Mouse (Mus musculus) embryonic facial prominence, embryonic 10.5 days (tissue): Measurements from ENCODE around the gene Gzmm. TPM values are rescaled to one million over a fixed set of nuclear protein-coding genes. Genes with fewer than 3 reads are reported as not detected.
A peak's percentile ranks its signal among the peaks of the same experiment; 100 is the strongest.
"Not testable (repeated sequence)": the region's sequence is repeated elsewhere in the genome, so short reads cannot be mapped to it uniquely, and the experiment has no call there.

Source experiments
- DNase-seq: peaks from one replicate; pipeline ENCODE4 v3.0.0-alpha.2; 2017; ENCODE audit warnings: low spot score
- H3K27ac ChIP-seq: fragments of 300-500 bp; sonication (generic); replicated peaks from 2 replicates; pipeline ENCODE4 v1.5.1; 2016; ENCODE audit warnings: mild to moderate bottlenecking
- H3K27me3 ChIP-seq: fragments of 300-500 bp; sonication (generic); replicated peaks from 2 replicates; pipeline ENCODE4 v1.6.1; 2016; ENCODE audit warnings: low read depth, mild to moderate bottlenecking; ENCODE audit not compliant: poor library complexity, severe bottlenecking
- H3K36me3 ChIP-seq: fragments of 300-500 bp; sonication (generic); replicated peaks from 2 replicates; pipeline ENCODE4 v1.6.1; 2016; ENCODE audit warnings: mild to moderate bottlenecking, moderate library complexity
- H3K4me1 ChIP-seq: fragments of 300-500 bp; sonication (generic); 2 replicates; pipeline ENCODE4 v1.6.1; 2016
- H3K4me3 ChIP-seq: fragments of 300-500 bp; sonication (generic); 2 replicates; pipeline ENCODE4 v1.5.1; 2016; ENCODE audit warnings: mild to moderate bottlenecking, moderate library complexity
- H3K9me3 ChIP-seq: fragments of 300-500 bp; sonication (generic); 2 replicates; pipeline ENCODE4 v1.6.1; 2016; ENCODE audit warnings: mild to moderate bottlenecking
- WGBS: fragments of 180-500 bp; shearing (Covaris S2); methylation state at CpG from one replicate; pipeline ENCODE4 v1.1.7; 2016; 5-methylcytosine and 5-hydroxymethylcytosine counted together
- polyA plus RNA-seq: library from polyadenylated mRNA; unstranded; fragments of >200 nt; fragmentation: Nextera tagmentation; extraction: Ambion mirVana; gene quantifications from 2 replicates; pipeline ENCODE4 v1.2.1, GENCODE M21; 2016

Gzmm gene
- polyA plus RNA-seq, 1 experiment from 2014 or later, result 1.5 TPM

DNA sequence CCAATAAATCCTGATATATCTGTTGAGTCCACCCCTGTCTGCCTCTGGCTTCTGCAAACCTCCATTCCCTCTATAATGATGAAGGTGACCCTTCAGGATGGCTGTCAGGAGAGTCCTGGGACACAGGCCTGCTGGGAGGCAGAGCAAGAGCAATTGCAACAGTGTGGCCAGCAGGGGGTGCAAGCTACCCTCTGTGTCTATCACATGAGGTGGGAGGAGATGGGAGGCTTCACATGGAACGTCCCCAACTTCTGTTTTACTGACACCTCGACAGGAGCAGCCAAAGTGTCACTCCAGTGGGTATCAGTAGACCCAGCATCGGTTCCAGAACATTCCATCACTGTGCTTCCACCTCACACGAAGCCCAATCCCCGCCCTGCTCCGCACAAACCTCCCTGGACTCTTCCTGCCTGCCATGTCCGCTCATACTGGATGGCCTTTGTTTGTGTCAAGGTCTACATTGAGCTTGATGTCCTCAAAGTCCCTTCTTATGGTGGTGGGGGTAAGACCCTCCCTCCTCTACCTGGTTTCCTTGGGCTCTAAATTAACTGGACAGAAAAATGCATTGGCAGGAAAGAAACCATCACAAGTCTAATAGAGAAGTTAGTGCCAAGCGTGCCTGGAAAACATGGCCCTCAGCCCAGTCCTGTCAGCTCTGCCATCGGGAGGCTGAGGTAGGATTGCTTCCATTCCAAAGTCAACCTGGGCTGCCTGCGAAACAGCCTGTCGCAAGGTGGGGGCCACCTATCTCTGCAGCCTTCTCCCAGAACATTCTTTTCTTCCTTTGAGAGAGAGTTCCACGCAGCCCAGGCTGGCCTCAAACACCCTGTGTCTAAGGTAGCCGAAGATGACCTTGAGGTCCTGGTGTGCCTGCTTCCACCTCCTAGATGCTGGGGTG is 6.7 kb downstream of the Gzmm start:
- DNase-seq, result peak; percentile 82
- WGBS, result 62% methylated on average over 13 of the region's 13 CpGs
- H3K27me3 ChIP-seq, result no peaks in the 10 kb centered on the region
- H3K36me3 ChIP-seq, result peaks cover 6% of the 10 kb centered on the region
- 0 out of 2 replicates have a peak overlapping the region, but pooled peaks have one; percentile 9 for H3K4me3 ChIP-seq
- peaks cover 4% of the 10 kb centered on the region; the same call in 1 of the 2 replicates for H3K9me3 ChIP-seq
- peaks cover 17% of the 10 kb centered on the region for H3K4me1 ChIP-seq
- H3K27ac ChIP-seq, result peak overlapping the region; percentile 73

DNA sequence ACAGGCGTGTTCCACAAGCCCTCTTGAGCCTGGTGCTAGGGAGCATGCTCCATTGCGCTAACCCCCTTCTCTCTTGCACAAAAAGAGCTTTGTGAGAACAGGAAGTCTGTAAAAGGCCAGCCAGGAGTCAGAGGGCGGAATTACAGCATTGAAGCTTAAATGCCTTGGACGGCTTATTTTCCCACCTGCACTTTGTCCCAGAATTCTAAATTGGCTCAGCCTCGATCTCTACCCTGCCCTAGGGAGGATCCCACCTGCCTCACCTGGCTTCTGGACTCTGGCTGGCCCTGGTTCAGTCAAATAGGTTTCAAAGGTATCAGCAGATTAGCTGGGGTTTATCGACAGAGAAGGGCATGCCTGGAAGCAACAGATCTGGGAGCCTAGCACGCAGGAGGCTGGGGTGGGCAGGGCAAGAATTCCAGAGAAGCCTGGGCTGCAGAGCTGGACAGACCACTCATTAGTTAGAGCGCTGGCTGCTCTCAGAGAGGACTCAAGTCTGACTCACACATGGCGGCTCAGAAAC is 7.4 kb downstream of the Gzmm start:
- Histone ChIP-seq H3K36me3 (peaks cover 6% of the 10 kb centered on the region), H3K27me3 (no peaks in the 10 kb centered on the region), H3K27ac (peak overlapping the region; percentile 73), H3K4me3 (peak overlapping the region; percentile 9; the same call in 1 of the 2 replicates), H3K9me3 (peaks cover 4% of the 10 kb centered on the region; the same call in 1 of the 2 replicates), H3K4me1 (peaks cover 24% of the 10 kb centered on the region)
- WGBS, result 35% methylated on average over 9 of the region's 9 CpGs
- DNase-seq, result peak; percentile 44

DNA sequence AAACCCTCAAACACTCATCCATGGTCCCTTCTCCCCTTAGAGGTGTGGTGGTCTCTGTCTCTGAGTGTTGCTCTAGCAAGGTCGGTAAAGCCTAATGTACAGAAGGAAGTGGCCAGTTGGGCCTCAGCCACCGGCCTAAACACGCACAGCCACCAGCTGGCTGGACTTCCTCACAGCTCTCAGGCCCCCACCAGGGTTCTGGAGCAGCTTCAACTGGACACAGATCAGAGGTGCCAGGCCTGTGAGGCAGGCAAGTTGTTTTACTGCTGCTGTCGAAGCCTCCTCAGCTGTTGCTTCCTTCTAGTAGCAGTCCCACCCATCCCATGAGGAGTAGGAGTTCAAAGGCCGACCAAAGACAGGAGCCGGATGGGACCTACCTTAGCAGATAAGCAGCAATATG is 9.1 kb downstream of the Gzmm start:
- DNase-seq, result no peak
- H3K36me3 ChIP-seq, result no peaks in the 10 kb centered on the region
- H3K27me3 ChIP-seq, result no peaks in the 10 kb centered on the region
- H3K4me1 ChIP-seq, result peaks cover 33% of the 10 kb centered on the region
- 81% methylated on average over 6 of the region's 6 CpGs for WGBS
- no peaks in the 10 kb centered on the region for H3K9me3 ChIP-seq
- H3K4me3 ChIP-seq, result no peak overlapping the region
- no peak overlapping the region for H3K27ac ChIP-seq

DNA sequence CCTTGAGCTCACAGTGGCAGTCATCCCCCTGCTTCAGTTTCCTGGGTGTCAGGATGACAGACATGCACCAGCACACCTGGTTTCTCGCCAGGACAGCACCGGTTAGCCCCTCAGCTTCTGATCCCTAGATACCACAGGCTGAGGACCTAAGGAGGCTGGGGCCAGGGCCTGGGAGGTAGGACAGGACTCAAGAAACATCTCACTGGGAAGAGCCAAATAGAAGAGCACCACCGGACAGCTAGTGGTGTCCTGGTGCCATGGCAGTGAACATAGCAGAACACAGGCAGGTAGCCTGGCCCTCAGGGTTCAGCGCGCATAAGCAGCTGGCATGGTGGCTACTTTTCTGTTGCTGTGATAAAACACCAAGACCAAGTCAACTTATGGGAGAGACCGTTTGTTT is 9.6 kb downstream of the Gzmm start:
- DNase-seq, result no peak
- H3K27ac ChIP-seq, result no peak overlapping the region
- 93% methylated on average over 6 of the region's 6 CpGs for WGBS

DNA sequence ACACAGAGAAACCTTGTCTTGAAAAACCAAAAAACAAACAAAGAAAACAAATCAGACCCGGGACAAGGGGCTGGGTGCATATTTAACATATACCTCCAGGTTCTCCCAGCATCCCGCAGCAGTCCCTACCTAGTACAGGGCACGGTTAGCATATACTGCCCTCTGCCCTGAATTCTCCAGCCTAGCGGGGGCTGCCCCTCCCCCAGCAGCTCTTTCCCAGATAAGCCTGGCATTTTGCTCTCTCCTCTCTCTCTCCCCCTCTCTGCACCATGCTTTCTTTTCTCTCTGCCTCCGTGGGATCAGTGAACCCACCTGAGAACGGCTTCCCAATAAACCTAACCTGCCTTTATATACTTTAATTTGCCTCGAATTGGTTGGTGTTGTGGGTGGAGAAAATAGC is 11.9 kb downstream of the Gzmm start:
- H3K27ac ChIP-seq, result peak overlapping the region; percentile 66; the same call in 1 of the 2 replicates
- 50% methylated on average over 7 of the region's 7 CpGs for WGBS
- H3K9me3 ChIP-seq, result no peaks in the 10 kb centered on the region
- H3K27me3 ChIP-seq, result no peaks in the 10 kb centered on the region
- no peak for DNase-seq
- no peak overlapping the region for H3K4me3 ChIP-seq
- peaks cover 34% of the 10 kb centered on the region for H3K4me1 ChIP-seq
- peaks cover 1% of the 10 kb centered on the region; the same call in 1 of the 2 replicates for H3K36me3 ChIP-seq

More for the DNA sequence above, 9.6 kb downstream of the Gzmm start:
- no peaks in the 10 kb centered on the region for H3K9me3 ChIP-seq
- no peak overlapping the region for H3K4me3 ChIP-seq
- no peaks in the 10 kb centered on the region for H3K27me3 ChIP-seq
- peaks cover 33% of the 10 kb centered on the region for H3K4me1 ChIP-seq
- H3K36me3 ChIP-seq, result no peaks in the 10 kb centered on the region

DNA sequence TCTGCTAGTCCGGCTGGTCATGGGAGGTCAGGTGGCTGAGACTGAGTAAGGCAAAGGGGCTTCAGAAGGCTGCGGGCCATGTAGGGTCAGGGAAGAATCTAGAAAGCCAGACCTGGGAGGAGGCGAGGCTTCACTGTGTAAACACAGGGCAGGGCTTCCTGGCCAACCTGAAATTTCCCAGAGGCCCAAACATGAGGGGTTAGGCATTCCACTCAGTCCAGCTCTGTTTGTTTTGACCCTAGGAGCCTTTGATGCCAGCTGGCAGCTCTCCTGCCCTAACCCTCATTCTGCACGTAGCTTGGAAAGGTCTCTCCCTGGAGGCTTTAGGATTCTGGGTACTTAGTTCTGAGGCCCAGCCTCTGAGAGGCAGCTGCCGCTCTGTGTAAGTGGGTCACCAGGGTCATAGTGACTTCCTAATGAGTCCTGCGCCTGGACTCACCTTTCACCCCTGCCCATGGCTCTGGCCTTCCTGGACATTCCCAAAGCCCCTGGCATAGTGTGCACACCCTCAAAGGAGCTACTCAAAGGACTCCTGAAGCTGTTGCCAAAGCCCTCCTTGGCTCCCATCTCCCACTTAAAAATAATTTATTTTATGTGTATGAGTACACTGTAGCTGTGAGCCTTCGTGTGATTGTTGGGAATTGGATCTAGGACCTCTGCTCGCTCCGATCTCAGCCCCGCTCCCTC is 12.8 kb downstream of the Gzmm start:
- Histone ChIP-seq H3K36me3 (peaks cover 10% of the 10 kb centered on the region), H3K27ac (peak overlapping the region; percentile 66; the same call in 1 of the 2 replicates), H3K4me3 (peak overlapping the region; percentile 25), H3K27me3 (no peaks in the 10 kb centered on the region), H3K4me1 (peaks cover 34% of the 10 kb centered on the region), H3K9me3 (no peaks in the 10 kb centered on the region)
- WGBS, result 49% methylated on average over 10 of the region's 10 CpGs
- peak; percentile 40 for DNase-seq

DNA sequence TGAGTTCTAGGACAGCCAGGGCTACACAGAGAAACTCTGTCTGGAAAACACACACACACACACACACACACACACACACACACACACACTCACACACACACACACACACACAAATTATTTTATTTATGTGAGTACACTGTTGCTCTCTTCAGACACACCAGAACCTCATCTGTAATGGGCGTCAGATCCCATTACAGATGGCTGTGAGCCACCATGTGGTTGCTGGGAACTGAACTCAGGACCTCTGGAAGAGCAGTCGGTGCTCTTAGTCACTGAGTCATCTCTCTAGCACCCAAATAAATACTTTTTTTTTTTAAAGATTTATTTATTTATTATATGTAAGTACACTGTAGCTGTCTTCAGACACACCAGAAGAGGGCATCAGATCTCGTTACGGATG is 14.2 kb downstream of the Gzmm start:
- Histone ChIP-seq H3K36me3 (peaks cover 24% of the 10 kb centered on the region), H3K4me1 (peaks cover 46% of the 10 kb centered on the region)
- not testable (repeated sequence) for H3K27ac ChIP-seq, H3K27me3 ChIP-seq, H3K9me3 ChIP-seq, H3K4me3 ChIP-seq, DNase-seq
- WGBS, result 88% methylated on average over 4 of the region's 4 CpGs

DNA sequence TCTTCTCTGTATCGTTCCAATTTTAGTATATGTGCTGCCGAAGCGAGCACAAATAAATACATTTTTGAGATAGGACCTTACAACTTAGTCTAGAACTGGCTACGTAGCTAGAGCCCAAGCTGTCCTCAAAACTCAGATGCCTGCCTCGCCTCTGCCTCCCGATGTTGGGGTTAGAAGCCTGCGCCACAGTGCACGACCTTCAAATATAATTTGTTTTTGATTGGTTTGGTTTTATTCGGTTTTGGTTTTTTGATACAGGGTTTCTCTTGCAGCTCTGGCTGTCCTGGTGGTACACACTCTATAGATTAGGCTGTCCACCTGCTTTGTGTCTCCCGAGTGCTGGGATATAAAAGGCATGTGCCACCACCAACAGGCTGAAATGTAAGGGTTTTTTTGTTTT is 14.7 kb downstream of the Gzmm start:
- no peak for DNase-seq
- Histone ChIP-seq H3K4me3 (peak overlapping the region; percentile 69), H3K9me3 (no peaks in the 10 kb centered on the region), H3K27me3 (no peaks in the 10 kb centered on the region), H3K4me1 (peaks cover 46% of the 10 kb centered on the region), H3K27ac (peak overlapping the region; percentile 92), H3K36me3 (peaks cover 30% of the 10 kb centered on the region)
- 74% methylated on average over 10 of the region's 10 CpGs for WGBS

DNA sequence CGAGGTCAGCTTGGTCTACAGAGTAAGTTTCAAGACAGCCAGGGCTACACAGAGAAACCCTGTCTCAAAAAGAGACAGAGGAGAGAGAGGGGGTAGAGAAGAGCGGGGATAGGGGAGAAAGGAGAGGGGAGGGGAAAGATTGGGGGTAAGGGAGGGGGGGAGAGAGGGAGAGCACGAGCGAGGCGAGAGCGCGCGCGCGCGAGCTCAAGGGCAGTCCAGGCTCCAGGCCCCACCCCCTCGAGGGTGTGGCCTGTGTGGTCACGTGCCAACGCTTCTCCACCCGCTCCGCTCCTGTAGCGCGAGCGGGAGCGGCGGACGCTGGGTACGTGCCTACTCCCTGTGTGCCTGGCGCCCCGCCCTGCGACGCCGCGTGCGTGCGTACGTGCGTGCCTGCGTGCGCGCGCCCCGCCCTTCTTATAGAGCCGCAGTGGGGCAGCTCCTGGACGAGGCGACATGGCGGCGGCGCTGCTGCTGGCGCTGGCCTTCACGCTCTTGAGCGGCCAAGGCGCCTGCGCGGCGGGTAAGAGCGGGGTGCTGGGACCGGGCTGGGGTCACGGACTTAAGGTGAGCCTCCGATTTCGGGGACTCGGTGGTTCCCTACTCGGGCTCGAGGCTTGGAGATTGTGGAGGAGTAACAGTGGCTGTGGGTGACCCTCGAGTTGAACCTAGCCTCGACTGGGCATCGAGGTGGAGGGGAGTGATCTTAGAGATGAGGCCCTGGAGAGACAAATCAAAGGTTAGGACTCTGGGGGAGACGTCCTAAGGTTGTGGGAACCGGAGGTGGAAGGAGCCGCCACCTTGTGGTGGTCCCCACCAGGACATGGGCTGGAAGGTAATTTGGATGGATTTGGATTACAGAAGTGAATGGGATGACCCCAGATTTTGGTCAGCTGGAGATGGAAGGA is 15.5 kb downstream of the Gzmm start, which contains the start of gene Bsg:
Gene Bsg (plus strand): TSS at position 427 of the 905 bp plus-strand sequence.
- H3K27ac ChIP-seq, result peak within 1 kb of the TSS; percentile 92

DNA sequence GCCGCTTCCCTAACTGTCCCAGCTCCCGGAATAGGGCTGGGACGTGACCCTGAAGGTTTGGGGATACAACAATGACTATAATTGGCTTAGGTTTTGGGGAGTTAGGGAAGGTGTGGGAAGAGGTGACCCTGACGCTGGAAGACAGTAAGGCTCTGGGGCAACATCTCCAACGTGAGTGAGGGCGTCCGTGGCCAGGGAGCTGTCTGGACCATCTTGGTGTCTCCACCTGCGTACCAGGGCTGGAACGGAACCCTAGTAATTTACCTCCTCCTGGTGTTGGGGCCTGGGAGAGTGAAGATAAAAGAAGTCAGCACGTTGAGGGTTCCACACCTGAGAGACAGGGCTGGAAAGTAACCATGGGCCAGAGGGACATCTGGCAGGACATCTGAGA is 16.1 kb downstream of the Gzmm start:
- no peak for DNase-seq
- Histone ChIP-seq H3K9me3 (no peaks in the 10 kb centered on the region), H3K36me3 (peaks cover 44% of the 10 kb centered on the region), H3K27ac (peak overlapping the region; percentile 92), H3K4me3 (peak overlapping the region; percentile 69), H3K27me3 (no peaks in the 10 kb centered on the region), H3K4me1 (peaks cover 53% of the 10 kb centered on the region)
- WGBS, result 7% methylated on average over 10 of the region's 10 CpGs

More for the DNA sequence above, 15.5 kb downstream of the Gzmm start, which contains the start of gene Bsg:
- peaks cover 38% of the 10 kb centered on the region for H3K36me3 ChIP-seq
- no peaks in the 10 kb centered on the region for H3K27me3 ChIP-seq
- H3K9me3 ChIP-seq, result no peaks in the 10 kb centered on the region
- peak; percentile 100 for DNase-seq
- H3K4me1 ChIP-seq, result peaks cover 53% of the 10 kb centered on the region
- peak within 1 kb of the TSS; percentile 69 for H3K4me3 ChIP-seq
- 1% methylated on average over 65 of the region's 65 CpGs for WGBS

DNA sequence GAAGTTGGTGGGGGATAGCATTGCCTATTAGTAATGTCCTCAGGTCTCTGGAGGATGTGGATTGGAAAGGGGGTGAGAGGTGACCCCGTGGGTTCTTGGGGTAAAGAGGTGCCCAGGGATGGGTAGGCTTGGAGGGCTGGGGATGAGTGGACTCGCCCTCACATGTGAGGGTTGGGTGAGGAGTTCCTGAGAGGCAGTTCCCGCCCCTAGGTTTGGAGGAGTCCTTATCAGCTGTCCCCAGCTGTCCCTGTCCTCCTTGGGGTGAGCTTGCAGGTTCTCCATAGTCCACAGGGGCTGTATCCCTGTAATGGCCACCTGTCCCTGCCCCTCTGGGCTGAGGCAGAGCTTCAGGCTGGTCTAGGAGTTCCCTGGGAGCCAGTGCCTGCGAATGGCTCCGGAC is 17.1 kb downstream of the Gzmm start:
- H3K4me3 ChIP-seq, result peak overlapping the region; percentile 69
- H3K4me1 ChIP-seq, result peaks cover 49% of the 10 kb centered on the region
- peaks cover 54% of the 10 kb centered on the region for H3K36me3 ChIP-seq
- DNase-seq, result no peak
- H3K9me3 ChIP-seq, result no peaks in the 10 kb centered on the region
- 88% methylated on average over 5 of the region's 5 CpGs for WGBS
- H3K27ac ChIP-seq, result no peak overlapping the region
- H3K27me3 ChIP-seq, result no peaks in the 10 kb centered on the region
